Mouse (Mus musculus): ENCODE data around the gene Macc1. TPM values are rescaled to one million over a fixed set of nuclear protein-coding genes. Genes with fewer than 3 reads are reported as not detected.
A peak's percentile ranks its signal among the peaks of the same experiment; 100 is the strongest.

Macc1 gene
- polyA plus RNA-seq, 1 experiment from 2014 or later = 0.04 TPM

GRCm38 (mm10) chr12:119398046-119398659, 84.1 kb downstream of the Macc1 start:
- Histone ChIP-seq H3K36me3 (no peaks in the 10 kb centered on the region), H3K9ac (no peak overlapping the region), H3K9me3 (replicated peaks) (no peaks in the 10 kb centered on the region), H3K4me3 (no peak overlapping the region), H3K4me1 (no peaks in the 10 kb centered on the region), H3K27ac (no peak overlapping the region), H3K4me2 (no peak overlapping the region), H3K27me3 (replicated peaks) (no peaks in the 10 kb centered on the region)
- no peak for ATAC-seq
- WGBS (ENCODE audit: insufficient replicate concordance) = 58% methylated on average over 2 of the region's 2 CpGs

DNA sequence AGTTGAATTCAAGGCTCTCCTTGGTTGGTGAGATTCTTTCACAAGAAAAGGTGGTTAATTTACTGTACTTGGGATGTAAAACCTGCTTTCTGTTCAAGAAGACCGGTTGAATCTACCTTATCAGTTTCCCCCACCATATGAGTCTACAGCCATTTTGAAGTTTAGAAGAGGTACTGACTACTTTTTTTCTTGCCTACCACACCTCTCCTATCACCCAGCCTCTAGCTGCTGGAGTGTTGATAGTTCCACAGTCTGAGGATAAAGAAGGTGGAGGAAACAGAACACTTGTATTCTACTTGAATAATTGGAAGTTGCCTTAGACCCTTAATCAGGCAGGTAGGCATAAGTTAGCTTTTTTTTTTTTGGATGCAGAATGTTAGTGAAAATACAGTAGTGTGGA, 88.2 kb downstream of the Macc1 start:
- Histone ChIP-seq H3K4me1 (no peaks in the 10 kb centered on the region), H3K27me3 (replicated peaks) (no peaks in the 10 kb centered on the region), H3K9me3 (replicated peaks) (no peaks in the 10 kb centered on the region), H3K9ac (no peak overlapping the region), H3K27ac (no peak overlapping the region), H3K36me3 (no peaks in the 10 kb centered on the region), H3K4me2 (no peak overlapping the region), H3K4me3 (no peak overlapping the region)
- 0 out of 2 replicates have a peak, but pooled peaks have one; percentile 35 for ATAC-seq
- 48% methylated on average over 1 of the region's 1 CpGs for WGBS (ENCODE audit: insufficient replicate concordance)

DNA sequence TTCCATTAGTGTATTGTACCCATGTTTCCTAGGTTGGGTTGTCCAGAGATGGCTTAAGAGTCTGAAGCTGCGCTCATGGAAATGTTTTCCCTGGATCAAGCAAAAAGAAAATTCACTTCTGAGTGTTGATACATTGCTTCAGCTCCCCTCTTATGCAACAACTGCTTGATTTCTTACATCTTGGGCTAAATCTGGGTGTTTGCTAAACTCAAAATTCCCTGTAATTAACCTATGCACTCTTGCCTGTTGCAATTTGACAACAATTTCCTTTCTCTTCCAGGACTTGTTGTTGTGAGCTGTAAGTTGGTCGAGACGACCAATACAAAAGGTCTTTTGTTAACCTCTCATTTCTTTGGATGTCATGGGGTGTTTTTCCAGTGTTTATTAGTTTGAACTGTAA, 88.7 kb downstream of the Macc1 start:
- Histone ChIP-seq H3K4me2 (no peak overlapping the region), H3K4me1 (no peaks in the 10 kb centered on the region), H3K27ac (no peak overlapping the region), H3K4me3 (no peak overlapping the region), H3K36me3 (no peaks in the 10 kb centered on the region), H3K9ac (no peak overlapping the region), H3K27me3 (replicated peaks) (no peaks in the 10 kb centered on the region), H3K9me3 (replicated peaks) (no peaks in the 10 kb centered on the region)
- no peak for ATAC-seq
- WGBS (ENCODE audit: insufficient replicate concordance) = 55% methylated on average over 3 of the region's 3 CpGs

DNA sequence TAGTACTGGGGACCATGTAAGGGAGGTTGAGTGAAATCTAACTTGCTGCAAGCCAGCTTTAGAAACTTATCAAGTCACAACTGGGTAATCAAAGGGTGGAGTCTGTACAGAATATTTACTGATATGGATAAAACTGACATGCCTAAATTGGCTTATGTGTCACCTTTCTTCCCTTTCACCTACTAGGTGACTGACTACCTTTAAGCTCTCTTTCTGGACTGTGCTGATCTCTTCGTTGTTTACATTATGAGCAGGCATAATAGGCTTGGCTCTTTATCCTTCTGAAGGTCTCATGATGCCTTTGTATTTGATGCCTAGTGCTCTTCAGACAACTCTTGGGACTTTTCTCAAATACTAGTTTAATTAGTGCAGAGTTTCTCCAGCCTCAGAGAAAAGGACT, 90.7 kb downstream of the Macc1 start:
- ATAC-seq = no peak

DNA sequence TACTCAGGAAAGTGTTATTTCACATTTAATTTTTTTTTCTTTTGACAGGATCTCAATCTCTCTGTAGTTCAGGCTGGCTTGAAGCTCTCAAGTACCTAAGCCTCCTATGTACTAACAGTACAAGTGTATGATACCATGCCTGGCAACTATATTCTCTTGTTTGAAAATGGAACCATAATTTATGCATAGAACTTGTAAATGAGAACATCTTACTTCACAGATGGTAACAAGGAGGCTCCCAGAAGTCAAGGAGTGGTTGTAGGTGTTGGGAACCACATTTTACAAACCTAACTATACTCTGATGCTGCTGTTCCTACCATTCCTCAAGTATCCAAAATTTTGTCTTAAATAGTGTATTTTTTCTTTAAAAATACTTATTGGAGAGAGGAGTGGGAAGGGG, 96.5 kb downstream of the Macc1 start:
- Histone ChIP-seq H3K27ac (no peak overlapping the region), H3K9ac (no peak overlapping the region), H3K4me3 (no peak overlapping the region), H3K36me3 (no peaks in the 10 kb centered on the region), H3K4me1 (no peaks in the 10 kb centered on the region), H3K9me3 (replicated peaks) (no peaks in the 10 kb centered on the region), H3K4me2 (no peak overlapping the region), H3K27me3 (replicated peaks) (no peaks in the 10 kb centered on the region)
- ATAC-seq = no peak

More for the DNA sequence above, 90.7 kb downstream of the Macc1 start:
- H3K4me2 ChIP-seq = no peak overlapping the region
- no peaks in the 10 kb centered on the region for H3K27me3 ChIP-seq (replicated peaks)
- no peak overlapping the region for H3K9ac ChIP-seq
- H3K9me3 ChIP-seq (replicated peaks) = no peaks in the 10 kb centered on the region
- no peak overlapping the region for H3K4me3 ChIP-seq
- no peaks in the 10 kb centered on the region for H3K36me3 ChIP-seq
- H3K4me1 ChIP-seq = no peaks in the 10 kb centered on the region
- 70% methylated on average over 1 of the region's 1 CpGs for WGBS (ENCODE audit: insufficient replicate concordance)
- H3K27ac ChIP-seq = no peak overlapping the region

DNA sequence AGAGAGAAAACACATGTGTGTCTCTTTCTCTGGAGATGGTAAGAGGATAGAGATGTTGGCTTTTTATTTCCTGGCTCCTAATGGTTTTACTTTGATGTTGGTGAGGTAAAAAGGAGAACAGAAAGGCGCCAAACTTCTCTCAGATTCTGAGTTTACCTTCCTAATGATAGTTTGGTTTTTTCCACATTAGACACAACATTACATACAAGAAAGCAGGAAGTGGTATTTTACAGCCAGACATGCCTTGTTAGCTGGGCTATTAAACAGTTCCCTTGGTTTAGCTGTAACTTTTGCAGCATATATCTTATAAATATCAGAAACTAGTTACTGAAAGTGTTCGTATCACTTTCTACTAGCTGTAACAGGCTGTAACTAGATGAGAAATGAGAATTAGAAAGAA, 96.9 kb downstream of the Macc1 start:
- WGBS (ENCODE audit: insufficient replicate concordance) = 51% methylated on average over 2 of the region's 2 CpGs
- H3K27me3 ChIP-seq (replicated peaks) = no peaks in the 10 kb centered on the region
- no peaks in the 10 kb centered on the region for H3K36me3 ChIP-seq
- no peak for ATAC-seq
- no peak overlapping the region for H3K4me3 ChIP-seq
- H3K4me1 ChIP-seq = no peaks in the 10 kb centered on the region
- H3K4me2 ChIP-seq = no peak overlapping the region
- H3K9me3 ChIP-seq (replicated peaks) = no peaks in the 10 kb centered on the region
- H3K9ac ChIP-seq = no peak overlapping the region
- H3K27ac ChIP-seq = no peak overlapping the region

DNA sequence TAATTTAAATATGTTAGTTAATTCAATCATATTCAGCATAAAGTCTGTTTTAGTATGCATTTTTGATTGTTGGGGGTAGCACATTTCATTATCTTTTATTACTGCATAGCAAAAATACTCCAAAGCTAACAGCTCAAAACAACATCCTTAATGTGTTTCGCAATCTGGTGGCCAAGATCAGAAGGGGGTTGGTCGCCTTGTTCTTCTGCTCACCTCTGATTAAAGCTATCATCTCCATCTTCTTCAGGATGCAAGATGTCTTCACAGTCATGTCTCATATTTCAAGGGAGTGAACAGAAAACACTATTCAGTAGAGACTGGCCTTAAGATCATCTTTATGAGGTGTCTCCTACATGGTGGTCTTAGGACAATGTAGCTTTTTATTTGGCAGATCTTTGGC, 97.9 kb downstream of the Macc1 start:
- no peak for ATAC-seq
- no peaks in the 10 kb centered on the region for H3K36me3 ChIP-seq
- no peak overlapping the region for H3K4me2 ChIP-seq
- H3K4me1 ChIP-seq = no peaks in the 10 kb centered on the region
- H3K4me3 ChIP-seq = no peak overlapping the region
- H3K9ac ChIP-seq = no peak overlapping the region
- no peaks in the 10 kb centered on the region for H3K9me3 ChIP-seq (replicated peaks)
- no peaks in the 10 kb centered on the region for H3K27me3 ChIP-seq (replicated peaks)
- no peak overlapping the region for H3K27ac ChIP-seq
- WGBS (ENCODE audit: insufficient replicate concordance) = 50% methylated on average over 2 of the region's 2 CpGs

- Histone ChIP-seq H3K27me3 (replicated peaks) (no peaks in the 10 kb centered on the region), H3K4me3 (no peak overlapping the region), H3K27ac (no peak overlapping the region), H3K9ac (no peak overlapping the region), H3K9me3 (replicated peaks) (no peaks in the 10 kb centered on the region), H3K4me2 (no peak overlapping the region), H3K4me1 (no peaks in the 10 kb centered on the region), H3K36me3 (no peaks in the 10 kb centered on the region)
- 59% methylated on average over 2 of the region's 2 CpGs for WGBS (ENCODE audit: insufficient replicate concordance)
- peak; percentile 51; the same call in 1 of the 2 replicates for ATAC-seq
Measured at GRCm38 (mm10) chr12:119415900-119416299, 101.8 kb downstream of the Macc1 start.

GRCm38 (mm10) chr12:119425749-119426148, 111.7 kb downstream of the Macc1 start:
- Histone ChIP-seq H3K9me3 (replicated peaks) (no peaks in the 10 kb centered on the region), H3K27me3 (replicated peaks) (no peaks in the 10 kb centered on the region), H3K36me3 (no peaks in the 10 kb centered on the region), H3K4me2 (no peak overlapping the region), H3K4me1 (no peaks in the 10 kb centered on the region), H3K27ac (no peak overlapping the region), H3K9ac (no peak overlapping the region), H3K4me3 (no peak overlapping the region)
- ATAC-seq = peak; percentile 81
- 23% methylated on average over 2 of the region's 2 CpGs for WGBS (ENCODE audit: insufficient replicate concordance)

GRCm38 (mm10) chr12:119426182-119426886, 112.3 kb downstream of the Macc1 start:
- 85% methylated on average over 2 of the region's 2 CpGs for WGBS (ENCODE audit: insufficient replicate concordance)
- no peak overlapping the region for H3K9ac ChIP-seq
- H3K4me3 ChIP-seq = no peak overlapping the region
- H3K27me3 ChIP-seq (replicated peaks) = no peaks in the 10 kb centered on the region
- no peak overlapping the region for H3K4me2 ChIP-seq
- ATAC-seq = no peak
- H3K4me1 ChIP-seq = no peaks in the 10 kb centered on the region
- H3K27ac ChIP-seq = no peak overlapping the region
- H3K9me3 ChIP-seq (replicated peaks) = no peaks in the 10 kb centered on the region
- no peaks in the 10 kb centered on the region for H3K36me3 ChIP-seq

DNA sequence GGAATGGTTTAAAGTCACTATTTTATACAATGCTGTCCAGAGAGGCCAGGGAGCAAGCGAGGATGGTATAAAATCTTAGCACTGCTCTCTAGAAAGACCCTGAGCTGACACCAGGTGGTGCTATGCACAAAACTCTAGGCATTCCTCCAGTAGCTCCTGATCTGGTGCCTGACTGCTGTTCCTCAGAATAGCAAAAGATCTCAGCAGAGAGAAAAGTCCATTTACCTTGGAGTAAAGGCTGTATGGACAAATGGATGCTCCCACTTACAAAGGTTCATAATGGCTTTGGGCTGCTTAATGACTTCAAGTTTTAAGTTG, 112.8 kb downstream of the Macc1 start:
- ATAC-seq = no peak; the same call in 1 of the 2 replicates
- Histone ChIP-seq H3K4me1 (no peaks in the 10 kb centered on the region), H3K4me2 (no peak overlapping the region), H3K4me3 (no peak overlapping the region), H3K9me3 (replicated peaks) (no peaks in the 10 kb centered on the region), H3K9ac (no peak overlapping the region), H3K27me3 (replicated peaks) (no peaks in the 10 kb centered on the region), H3K27ac (no peak overlapping the region), H3K36me3 (no peaks in the 10 kb centered on the region)
- 63% methylated on average over 1 of the region's 1 CpGs for WGBS (ENCODE audit: insufficient replicate concordance)

GRCm38 (mm10) chr12:119440720-119441119, 126.7 kb downstream of the Macc1 start:
- no peaks in the 10 kb centered on the region for H3K4me1 ChIP-seq
- WGBS (ENCODE audit: insufficient replicate concordance) = 58% methylated on average over 2 of the region's 2 CpGs
- no peak overlapping the region for H3K27ac ChIP-seq
- H3K9ac ChIP-seq = no peak overlapping the region
- no peaks in the 10 kb centered on the region for H3K9me3 ChIP-seq (replicated peaks)
- H3K4me3 ChIP-seq = no peak overlapping the region
- H3K36me3 ChIP-seq = no peaks in the 10 kb centered on the region
- H3K27me3 ChIP-seq (replicated peaks) = no peaks in the 10 kb centered on the region
- H3K4me2 ChIP-seq = no peak overlapping the region
- ATAC-seq = no peak

DNA sequence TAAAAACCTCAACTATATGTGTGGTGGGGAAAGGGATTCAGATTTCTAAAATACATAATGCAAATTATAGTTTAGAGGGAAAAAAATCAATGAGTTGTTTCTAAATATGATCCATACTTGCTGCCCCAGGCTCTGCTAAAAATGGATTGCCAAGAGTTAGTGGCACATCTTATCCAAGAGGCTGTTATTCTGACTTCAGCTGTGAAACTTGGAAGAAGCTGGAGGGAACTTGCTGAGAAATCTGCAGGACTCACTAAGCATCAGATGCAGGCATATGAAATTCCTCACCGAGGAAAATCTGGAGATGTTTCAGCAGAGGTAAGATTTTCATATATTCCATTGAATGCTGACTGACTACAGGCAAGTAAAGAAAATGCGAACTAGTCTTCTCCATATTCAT, 136.0 kb downstream of the Macc1 start:
- no peaks in the 10 kb centered on the region for H3K9me3 ChIP-seq (replicated peaks)
- H3K4me1 ChIP-seq = no peaks in the 10 kb centered on the region
- ATAC-seq = no peak
- no peaks in the 10 kb centered on the region for H3K36me3 ChIP-seq
- H3K4me2 ChIP-seq = no peak overlapping the region
- no peak overlapping the region for H3K27ac ChIP-seq
- no peak overlapping the region for H3K4me3 ChIP-seq
- H3K9ac ChIP-seq = no peak overlapping the region
- 76% methylated on average over 2 of the region's 2 CpGs for WGBS (ENCODE audit: insufficient replicate concordance)
- no peaks in the 10 kb centered on the region for H3K27me3 ChIP-seq (replicated peaks)
